Mouse (Mus musculus) Patski (cell line): ENCODE data around the gene Klf4. TPM values are rescaled to one million over a fixed set of nuclear protein-coding genes. Genes with fewer than 3 reads are reported as not detected.

Experiments
- ATAC-seq: fragments of 100-300 bp; one replicate; pipeline ENCODE4 v1.8.0; 2021
- CTCF ChIA-PET: fragments of 350-600 bp; sonication (Branson Sonifier 250); formaldehyde crosslinking; loops from one replicate; lab custom pipeline; 2022; ENCODE audit warnings: inconsistent platforms; lab: Charles Lee
- POLR2A ChIA-PET: fragments of 350-600 bp; sonication (Branson Sonifier 250); formaldehyde crosslinking; loops from one replicate; lab custom pipeline; 2022; ENCODE audit warnings: antibody characterized with exemption, inconsistent platforms; lab: Charles Lee
- DNase-seq: peaks from one replicate; pipeline ENCODE4 v3.0.0-alpha.2; 2011; ENCODE audit warnings: low read depth, low spot score
- H3K27me3 ChIP-seq: fragments of 371-371 bp; one replicate; pipeline ENCODE4 v1.5.1; 2021
- CTCF ChIP-seq: fragments of 100-300 bp; IDR thresholded peaks from one replicate; pipeline ENCODE4 v1.5.1; 2021
- in situ Hi-C: fragments of 300-500 bp; cut with MboI; formaldehyde crosslinking; loops from 3 replicates; pipeline ENCODE4 v1.11.1; 2018; ENCODE audit warnings: low pct_unique_long_range_greater_than_20kb, mixed read lengths
- polyA plus RNA-seq: library from polyadenylated mRNA; unstranded; gene quantifications from one replicate; pipeline ENCODE4 v1.2.3, GENCODE M21; 2021

The Klf4 gene
- polyA plus RNA-seq, 1 experiment from 2014 or later, result 23.9 TPM

GRCm38 (mm10) chr4:55535012-55535411 is 2.7 kb upstream of the Klf4 start:
- CTCF ChIA-PET, result interaction anchor here (1.9 kb wide), 1 partner anchor 177 kb away, joined by 8 read pairs; no protein-coding TSS in a partner anchor
- H3K27me3 ChIP-seq, result no peaks in the 10 kb centered on the region
- in situ Hi-C loops, result loop anchor here (10.0 to 25.0 kb wide), 2 partner anchors 527 to 1150 kb away; no protein-coding TSS in a partner anchor

GRCm38 (mm10) chr4:55534510-55534909 is 2.2 kb upstream of the Klf4 start:
- ATAC-seq (no peak), DNase-seq (no peak)
- ChIA-PET CTCF (interaction anchor here (1.9 kb wide), 1 partner anchor 177 kb away, joined by 8 read pairs; no protein-coding TSS in a partner anchor), POLR2A (interaction anchor here (1.3 kb wide), 1 partner anchor 173 kb away, joined by 4 read pairs; no protein-coding TSS in a partner anchor)
- H3K27me3 ChIP-seq, result no peaks in the 10 kb centered on the region
- in situ Hi-C loops, result loop anchor here (5.0 to 25.0 kb wide), 4 partner anchors 118 to 1150 kb away; no protein-coding TSS in a partner anchor
- no peak for TF ChIP-seq CTCF

More at GRCm38 (mm10) chr4:55535012-55535411, 2.7 kb upstream of the Klf4 start:
- DNase-seq (no peak), ATAC-seq (no peak)
- TF ChIP-seq CTCF, result no peak
- POLR2A ChIA-PET, result interaction anchor here (0.6 kb wide), 1 partner anchor 19 kb away, joined by 4 read pairs; no protein-coding TSS in a partner anchor

DNA sequence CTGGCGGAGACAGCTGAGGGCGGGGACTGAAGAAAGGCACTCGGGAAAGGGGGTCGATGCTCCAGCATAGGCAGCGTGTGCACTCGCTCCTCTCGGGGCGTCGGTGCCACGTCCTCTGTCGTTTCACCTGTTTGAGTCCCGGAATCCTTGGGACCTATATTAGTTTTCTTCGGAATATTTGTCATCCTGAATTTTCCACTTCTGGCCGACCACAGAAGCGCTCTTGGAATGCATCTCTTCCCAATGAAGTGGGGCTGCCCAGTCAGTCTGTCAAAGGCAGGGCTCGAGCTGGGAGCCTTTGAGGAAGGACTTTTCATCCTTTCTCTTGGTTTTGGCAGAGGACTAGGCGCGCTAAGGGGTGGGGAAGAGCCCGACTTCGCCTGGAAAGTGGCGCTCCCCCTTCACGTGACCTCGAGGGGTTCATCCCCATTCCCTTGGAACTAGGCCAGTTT is 1.6 kb upstream of the Klf4 start:
- ChIA-PET POLR2A (interaction anchor here (0.6 to 1.3 kb wide), 4 partner anchors 8 to 390 kb away, joined by 3 to 5 read pairs (median 4); no protein-coding TSS in a partner anchor), CTCF (interaction anchor here (1.9 kb wide), 1 partner anchor 178 kb away, joined by 8 read pairs; no protein-coding TSS in a partner anchor)
- TF ChIP-seq CTCF, result no peak
- no peak for DNase-seq
- in situ Hi-C loops, result loop anchor here (5.0 to 25.0 kb wide), 4 partner anchors 118 to 1151 kb away; no protein-coding TSS in a partner anchor
- ATAC-seq, result no peak
- H3K27me3 ChIP-seq, result no peaks in the 10 kb centered on the region

DNA sequence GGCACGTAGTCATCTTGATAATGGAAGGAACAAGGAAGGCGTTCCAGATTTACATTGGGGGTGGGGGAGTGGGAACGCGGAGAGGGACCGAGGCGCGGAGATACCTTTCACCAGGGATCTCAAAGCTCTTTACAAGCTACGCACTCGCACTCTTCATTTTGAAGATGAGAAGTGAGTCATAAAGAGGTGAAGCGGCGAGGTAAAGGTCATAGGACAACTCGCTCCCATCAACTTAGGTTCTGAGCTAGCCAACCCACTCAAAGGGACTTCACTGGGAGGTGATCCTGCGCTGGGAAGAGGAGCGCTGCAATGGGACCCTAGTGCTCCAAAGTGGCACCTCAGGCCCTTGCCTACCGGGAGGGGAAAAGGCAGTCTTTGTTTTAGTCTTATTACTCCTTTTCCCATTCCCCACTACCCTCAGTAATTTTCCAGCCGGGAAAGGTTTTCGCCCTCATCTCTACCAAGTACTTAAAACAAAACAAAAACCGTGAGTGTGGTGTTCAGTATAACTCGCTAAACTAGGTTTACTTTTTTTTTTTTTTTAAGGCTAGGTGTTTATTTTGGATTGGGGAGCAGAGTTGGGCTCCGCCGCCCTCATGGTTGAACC is 1.0 kb upstream of the Klf4 start:
- no peak for TF ChIP-seq CTCF
- POLR2A ChIA-PET, result interaction anchor here (0.6 to 1.6 kb wide), 7 partner anchors 9 to 391 kb away, joined by 3 to 5 read pairs (median 4); no protein-coding TSS in a partner anchor
- in situ Hi-C loops, result loop anchor here (5.0 to 25.0 kb wide), 4 partner anchors 119 to 1152 kb away; no protein-coding TSS in a partner anchor
- CTCF ChIA-PET, result interaction anchor here (1.9 kb wide), 1 partner anchor 178 kb away, joined by 8 read pairs; no protein-coding TSS in a partner anchor
- ATAC-seq, result no peak
- no peaks in the 10 kb centered on the region for H3K27me3 ChIP-seq
- DNase-seq, result no peak

DNA sequence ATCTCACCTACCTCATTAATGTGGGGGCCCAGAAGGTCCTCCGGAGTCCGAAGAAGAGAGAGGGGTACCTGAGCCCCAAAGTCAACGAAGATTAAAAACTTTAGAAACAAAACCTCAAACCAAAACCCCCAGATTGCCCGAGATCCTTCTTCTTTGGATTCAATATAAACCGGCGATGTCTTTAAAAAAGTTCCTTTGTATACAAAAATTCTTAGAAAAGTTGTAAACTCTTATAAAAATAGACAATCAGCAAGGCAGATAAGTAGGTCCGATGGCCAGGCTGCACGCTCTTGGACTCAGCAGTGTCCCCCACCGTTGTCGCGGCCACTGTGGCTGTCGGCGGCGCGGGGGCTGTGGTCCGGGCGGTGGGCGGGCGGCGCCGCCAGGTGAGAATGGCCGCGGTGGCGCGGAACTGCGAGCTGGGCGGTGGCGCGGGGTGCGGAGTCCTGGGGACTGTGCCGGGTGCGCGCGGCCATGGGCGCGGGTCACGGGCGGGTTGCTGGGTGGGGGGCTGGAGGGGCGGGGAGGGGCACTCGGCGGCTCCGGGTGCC is 335 bp downstream of the Klf4 start:
- ChIA-PET POLR2A (interaction anchor here (0.6 to 1.6 kb wide), 5 partner anchors 176 to 191 kb away, joined by 3 to 4 read pairs (median 4); no protein-coding TSS in a partner anchor), CTCF (no interaction called here)
- no peaks in the 10 kb centered on the region for H3K27me3 ChIP-seq
- ATAC-seq, result peak; percentile 9
- in situ Hi-C loops, result loop anchor here (5.0 to 25.0 kb wide), 4 partner anchors 120 to 1153 kb away; no protein-coding TSS in a partner anchor
- DNase-seq, result no peak
- no peak for TF ChIP-seq CTCF

DNA sequence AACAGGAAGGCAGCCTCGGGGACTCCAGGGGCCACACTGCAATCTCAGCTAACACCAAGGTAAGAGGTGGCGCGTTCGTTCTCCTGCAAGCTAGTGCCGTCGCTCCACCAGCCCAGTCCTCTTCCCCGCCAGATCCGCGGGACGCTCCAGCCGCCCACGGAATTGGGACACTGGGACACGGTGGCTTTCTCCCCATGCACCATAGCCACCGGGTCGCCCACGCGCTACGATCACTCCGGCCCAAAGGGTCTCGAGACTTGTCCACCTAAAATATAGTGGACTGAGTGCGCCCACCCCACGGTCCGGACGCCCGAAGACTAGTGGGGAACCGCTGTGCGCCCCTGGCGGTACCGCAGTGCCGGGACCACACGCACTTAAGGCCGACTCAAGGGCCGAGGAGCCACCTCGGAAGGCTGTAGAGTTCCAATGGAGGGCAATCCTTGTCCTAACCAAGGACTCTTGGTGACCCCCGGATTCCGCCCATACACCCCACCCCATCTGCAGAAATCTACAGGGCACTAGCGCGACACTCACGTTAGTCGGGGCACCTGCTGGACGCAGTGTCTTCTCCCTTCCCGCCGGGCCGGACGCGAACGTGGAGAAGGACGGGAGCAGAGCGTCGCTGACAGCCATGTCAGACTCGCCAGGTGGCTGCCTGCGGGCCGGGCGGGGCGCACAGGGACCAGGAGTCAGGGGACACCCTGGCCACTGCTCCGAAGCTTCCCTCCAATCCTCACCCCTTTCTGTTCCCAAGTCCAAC is 990 bp downstream of the Klf4 start:
- in situ Hi-C loops, result loop anchor here (5.0 to 25.0 kb wide), 4 partner anchors 121 to 1154 kb away; no protein-coding TSS in a partner anchor
- TF ChIP-seq CTCF, result no peak
- DNase-seq (no peak), ATAC-seq (no peak)
- ChIA-PET POLR2A (interaction anchor here (0.6 to 1.2 kb wide), 2 partner anchors 190 to 191 kb away, joined by 3 to 4 read pairs; no protein-coding TSS in a partner anchor), CTCF (interaction anchor here (1.1 to 1.6 kb wide), 5 partner anchors 9 to 961 kb away, joined by 4 to 8 read pairs (median 6); no protein-coding TSS in a partner anchor)
- H3K27me3 ChIP-seq, result no peaks in the 10 kb centered on the region

DNA sequence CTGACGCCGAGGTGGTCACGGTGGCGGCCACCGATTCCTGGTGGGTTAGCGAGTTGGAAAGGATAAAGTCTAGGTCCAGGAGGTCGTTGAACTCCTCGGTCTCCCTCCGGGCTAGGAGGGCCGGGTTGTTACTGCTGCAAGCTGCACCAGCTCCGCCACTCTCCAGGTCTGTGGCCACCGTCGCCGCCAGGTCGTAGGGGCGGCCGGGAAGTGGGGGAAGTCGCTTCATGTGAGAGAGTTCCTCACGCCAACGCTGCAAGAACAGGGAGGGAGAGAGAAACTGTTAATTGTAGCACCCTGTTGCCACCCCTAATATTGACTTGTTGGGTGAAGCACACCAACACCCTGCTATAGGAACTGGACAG is 1.6 kb downstream of the Klf4 start:
- no peaks in the 10 kb centered on the region for H3K27me3 ChIP-seq

DNA sequence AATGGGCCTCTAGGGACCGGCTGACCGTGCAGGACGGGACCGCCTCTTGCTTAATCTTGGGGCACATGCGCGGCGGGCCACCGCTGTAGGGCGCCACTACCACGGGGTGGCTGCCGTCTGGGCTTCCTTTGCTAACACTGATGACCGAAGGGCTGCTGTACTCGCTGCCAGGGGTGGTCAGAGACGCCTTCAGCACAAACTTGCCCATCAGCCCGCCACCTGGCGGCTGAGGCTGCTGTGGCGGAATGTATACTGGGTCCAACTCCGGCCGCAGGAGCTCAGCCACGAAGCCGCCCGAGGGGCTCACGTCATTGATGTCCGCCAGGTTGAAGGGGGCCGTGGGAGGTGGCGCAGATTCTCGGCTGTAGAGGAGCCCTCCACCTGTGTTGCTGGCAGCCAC is 2.0 kb downstream of the Klf4 start:
- POLR2A ChIA-PET, result no interaction called here
- CTCF ChIA-PET, result interaction anchor here (0.9 to 1.6 kb wide), 7 partner anchors 8 to 962 kb away, joined by 3 to 8 read pairs (median 5); no protein-coding TSS in a partner anchor
- ATAC-seq, result peak; percentile 37
- no peak for TF ChIP-seq CTCF
- DNase-seq, result no peak
- in situ Hi-C loops, result loop anchor here (5.0 to 25.0 kb wide), 4 partner anchors 122 to 1155 kb away; no protein-coding TSS in a partner anchor
- H3K27me3 ChIP-seq, result no peaks in the 10 kb centered on the region

More for the DNA sequence above, 1.6 kb downstream of the Klf4 start:
- DNase-seq (no peak), ATAC-seq (no peak)
- POLR2A ChIA-PET, result no interaction called here
- TF ChIP-seq CTCF, result no peak
- CTCF ChIA-PET, result interaction anchor here (1.1 to 1.6 kb wide), 5 partner anchors 9 to 961 kb away, joined by 4 to 8 read pairs (median 6); no protein-coding TSS in a partner anchor
- in situ Hi-C loops, result loop anchor here (5.0 to 25.0 kb wide), 4 partner anchors 122 to 1154 kb away; no protein-coding TSS in a partner anchor

DNA sequence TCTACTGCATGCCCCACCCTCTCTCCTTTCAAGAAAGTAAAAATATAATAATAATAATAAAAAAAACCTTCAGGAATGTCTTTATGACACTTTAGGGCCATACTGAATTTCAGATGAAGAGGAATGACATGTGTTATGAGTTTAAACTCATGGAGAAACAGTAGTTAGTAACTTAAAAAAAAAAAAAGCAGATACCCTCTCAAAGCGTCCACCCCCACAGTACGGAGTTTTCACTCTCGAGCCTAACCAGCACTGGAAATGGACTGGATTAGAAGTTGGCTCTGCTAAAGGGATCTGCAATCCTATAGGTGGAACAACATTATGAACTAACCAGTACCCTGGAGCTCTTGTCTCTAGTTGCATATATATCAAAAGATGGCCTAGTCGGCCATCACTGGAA is 3.9 kb downstream of the Klf4 start:
- no peaks in the 10 kb centered on the region for H3K27me3 ChIP-seq
- DNase-seq, result no peak
- in situ Hi-C loops, result loop anchor here (5.0 to 25.0 kb wide), 4 partner anchors 51 to 959 kb away; no protein-coding TSS in a partner anchor
- POLR2A ChIA-PET, result no interaction called here
- ATAC-seq, result no peak
- no peak for TF ChIP-seq CTCF
- CTCF ChIA-PET, result no interaction called here
